Mouse (Mus musculus) ES-Bruce4 (cell line): ENCODE measurements around the gene Col26a1. TPM values are rescaled to one million over a fixed set of nuclear protein-coding genes. Genes with fewer than 3 reads are reported as not detected.

Source experiments
- H3K27ac ChIP-seq: 2 replicates; pipeline ENCODE4 v1.5.1; 2012; ENCODE audit warnings: low read length, inconsistent platforms; ENCODE audit not compliant: insufficient read depth
- H3K27me3 ChIP-seq: 2 replicates; pipeline ENCODE4 v1.6.1; 2012; ENCODE audit warnings: mild to moderate bottlenecking, low read length, inconsistent platforms; ENCODE audit not compliant: control insufficient read depth, poor library complexity, insufficient read depth, severe bottlenecking
- H3K36me3 ChIP-seq: 2 replicates; pipeline ENCODE4 v1.6.1; 2012; ENCODE audit warnings: inconsistent platforms, mild to moderate bottlenecking, low read length, moderate library complexity; ENCODE audit not compliant: control insufficient read depth, poor library complexity, insufficient read depth, severe bottlenecking
- H3K4me1 ChIP-seq: one replicate; pipeline ENCODE4 v1.8.1; 2011; ENCODE audit warnings: low read length; ENCODE audit not compliant: control insufficient read depth, insufficient read depth
- H3K4me3 ChIP-seq: 2 replicates; pipeline ENCODE4 v1.5.1; 2011; ENCODE audit warnings: low read depth, mild to moderate bottlenecking, low read length
- H3K9ac ChIP-seq: 2 replicates; pipeline ENCODE4 v1.6.1; 2012; ENCODE audit warnings: low read depth, mild to moderate bottlenecking, inconsistent platforms; ENCODE audit not compliant: poor library complexity, severe bottlenecking
- H3K9me3 ChIP-seq: replicated peaks from 2 replicates; pipeline ENCODE4 v1.6.1; 2012; ENCODE audit warnings: mild to moderate bottlenecking, low read length, inconsistent platforms; ENCODE audit not compliant: control insufficient read depth, poor library complexity, insufficient read depth, severe bottlenecking
- CTCF ChIP-seq: IDR thresholded peaks from one replicate; pipeline ENCODE4 v1.8.1; 2011; ENCODE audit warnings: low read depth, low read length
- EP300 ChIP-seq: IDR thresholded peaks from 2 replicates; pipeline ENCODE4 v1.6.1; 2011; ENCODE audit warnings: low read depth, low read length; ENCODE audit not compliant: insufficient read depth
- POLR2A ChIP-seq: IDR thresholded peaks from one replicate; pipeline ENCODE4 v1.8.1; 2011; ENCODE audit warnings: low read length; ENCODE audit not compliant: insufficient read depth
- polyA plus RNA-seq: library from polyadenylated mRNA; stranded (reverse); fragments of >200 nt; gene quantifications from 2 replicates; pipeline ENCODE4 v1.2.4, GENCODE M21; 2011; ENCODE audit warnings: low read depth; ENCODE audit not compliant: missing spikeins, insufficient read depth, insufficient read length

Col26a1 gene
- polyA plus RNA-seq, 1 experiment, result 2.2 TPM

DNA sequence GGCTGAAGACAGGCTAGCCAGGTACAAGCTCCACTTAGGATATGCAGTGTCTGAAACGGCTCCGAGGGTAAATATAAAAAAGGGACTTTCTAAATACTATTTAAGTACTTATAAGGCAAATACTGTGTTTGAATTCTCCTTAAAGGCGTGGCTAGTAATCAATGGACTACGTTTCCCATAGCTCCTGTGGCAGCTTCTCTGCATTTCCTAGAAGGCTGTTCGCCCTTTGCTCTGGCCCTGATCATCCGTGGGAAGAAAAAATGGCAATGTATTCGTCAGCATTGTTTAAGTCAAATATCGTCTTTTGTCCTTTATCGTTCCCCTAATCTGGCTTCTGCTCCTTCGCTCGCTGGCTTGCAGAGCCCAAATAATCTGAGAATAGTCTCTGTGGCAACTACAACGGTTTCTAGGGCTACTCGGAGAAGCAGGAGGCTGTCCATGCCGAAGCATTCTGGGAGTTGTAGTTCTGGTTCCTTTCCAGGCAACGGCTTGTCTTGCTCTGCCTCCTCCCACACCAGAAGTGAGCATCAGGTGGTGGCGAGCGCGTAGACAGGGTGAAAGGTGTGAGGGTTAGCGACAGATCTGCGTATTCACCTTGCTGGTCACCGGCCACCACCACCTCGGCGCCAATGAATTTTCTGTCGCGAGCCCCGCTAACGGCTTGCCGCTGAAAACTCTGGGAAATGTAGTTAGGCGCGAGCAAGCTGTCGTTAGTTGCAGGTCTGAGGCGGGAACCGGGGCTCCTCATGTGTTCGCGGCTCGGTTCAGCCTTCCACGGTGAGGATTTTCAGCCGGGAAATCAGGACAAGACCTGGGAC is 35.9 kb upstream of the Col26a1 start:
- no peaks in the 10 kb centered on the region for H3K36me3 ChIP-seq
- peak overlapping the region; percentile 71 for H3K4me3 ChIP-seq
- no peak for TF ChIP-seq EP300
- no peak for TF ChIP-seq CTCF
- no peak for TF ChIP-seq POLR2A
- H3K27me3 ChIP-seq, result no peaks in the 10 kb centered on the region
- H3K9me3 ChIP-seq, result no peaks in the 10 kb centered on the region
- no peak overlapping the region for H3K27ac ChIP-seq
- peak overlapping the region; percentile 54 for H3K9ac ChIP-seq
- peaks cover 7% of the 10 kb centered on the region for H3K4me1 ChIP-seq

DNA sequence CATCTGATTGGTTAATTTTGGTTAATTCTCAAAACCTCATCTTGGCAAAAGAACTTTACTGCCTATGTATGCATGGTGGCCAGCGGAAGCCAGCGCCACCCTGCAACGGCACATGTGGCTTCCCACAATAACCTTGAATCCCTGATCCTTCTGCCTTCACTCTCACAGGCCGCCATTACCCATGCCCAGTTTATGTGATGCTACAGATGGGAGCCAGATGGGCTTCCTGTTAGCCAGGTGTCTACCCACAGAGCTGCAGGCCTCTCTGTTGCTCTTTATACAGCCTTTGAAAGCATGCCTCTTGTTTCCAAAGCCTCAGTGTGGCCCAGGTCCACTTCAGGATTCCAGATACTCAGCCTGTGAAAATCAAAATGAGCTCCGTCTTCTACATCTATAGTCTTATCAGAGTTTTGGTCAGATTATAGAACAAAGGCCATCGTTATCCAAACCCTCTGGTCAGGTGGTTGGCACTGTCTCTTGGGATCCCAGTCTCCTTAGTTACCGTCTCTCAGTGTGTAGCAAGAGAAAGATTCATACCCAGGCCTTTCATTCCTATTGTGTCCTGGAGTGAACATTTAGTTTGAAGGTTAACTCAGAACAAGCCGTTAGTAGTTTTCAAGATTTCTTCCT is 34.7 kb upstream of the Col26a1 start:
- Histone ChIP-seq H3K4me3 (no peak overlapping the region), H3K27me3 (no peaks in the 10 kb centered on the region), H3K4me1 (peaks cover 3% of the 10 kb centered on the region), H3K36me3 (no peaks in the 10 kb centered on the region), H3K27ac (no peak overlapping the region), H3K9me3 (no peaks in the 10 kb centered on the region), H3K9ac (no peak overlapping the region)
- TF ChIP-seq EP300 (no peak), POLR2A (no peak), CTCF (no peak)

DNA sequence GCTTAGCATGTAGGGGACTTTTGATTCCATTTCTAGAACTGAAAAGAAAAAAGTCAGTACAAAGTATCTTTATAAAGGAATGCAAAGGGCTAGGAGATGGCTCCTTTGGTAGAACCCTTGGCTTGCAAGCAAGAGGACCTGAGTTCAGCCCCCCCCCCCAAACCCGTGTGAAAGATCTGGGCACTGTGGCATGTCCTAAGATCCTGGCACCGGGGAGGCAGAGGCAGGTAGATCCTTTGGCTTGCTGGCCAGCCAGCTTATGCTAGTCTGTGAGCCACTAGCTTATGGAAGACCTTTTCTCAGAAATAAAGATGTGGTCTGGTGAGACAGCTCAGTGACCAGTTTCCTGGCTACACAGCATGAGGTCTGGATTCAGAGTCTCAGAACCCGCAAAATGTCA is 31.2 kb upstream of the Col26a1 start:
- no peaks in the 10 kb centered on the region for H3K36me3 ChIP-seq
- TF ChIP-seq CTCF (no peak), POLR2A (no peak), EP300 (no peak)
- H3K27me3 ChIP-seq, result no peaks in the 10 kb centered on the region
- H3K4me3 ChIP-seq, result no peak overlapping the region
- no peaks in the 10 kb centered on the region for H3K9me3 ChIP-seq
- no peaks in the 10 kb centered on the region for H3K4me1 ChIP-seq
- no peak overlapping the region for H3K9ac ChIP-seq
- H3K27ac ChIP-seq, result no peak overlapping the region

DNA sequence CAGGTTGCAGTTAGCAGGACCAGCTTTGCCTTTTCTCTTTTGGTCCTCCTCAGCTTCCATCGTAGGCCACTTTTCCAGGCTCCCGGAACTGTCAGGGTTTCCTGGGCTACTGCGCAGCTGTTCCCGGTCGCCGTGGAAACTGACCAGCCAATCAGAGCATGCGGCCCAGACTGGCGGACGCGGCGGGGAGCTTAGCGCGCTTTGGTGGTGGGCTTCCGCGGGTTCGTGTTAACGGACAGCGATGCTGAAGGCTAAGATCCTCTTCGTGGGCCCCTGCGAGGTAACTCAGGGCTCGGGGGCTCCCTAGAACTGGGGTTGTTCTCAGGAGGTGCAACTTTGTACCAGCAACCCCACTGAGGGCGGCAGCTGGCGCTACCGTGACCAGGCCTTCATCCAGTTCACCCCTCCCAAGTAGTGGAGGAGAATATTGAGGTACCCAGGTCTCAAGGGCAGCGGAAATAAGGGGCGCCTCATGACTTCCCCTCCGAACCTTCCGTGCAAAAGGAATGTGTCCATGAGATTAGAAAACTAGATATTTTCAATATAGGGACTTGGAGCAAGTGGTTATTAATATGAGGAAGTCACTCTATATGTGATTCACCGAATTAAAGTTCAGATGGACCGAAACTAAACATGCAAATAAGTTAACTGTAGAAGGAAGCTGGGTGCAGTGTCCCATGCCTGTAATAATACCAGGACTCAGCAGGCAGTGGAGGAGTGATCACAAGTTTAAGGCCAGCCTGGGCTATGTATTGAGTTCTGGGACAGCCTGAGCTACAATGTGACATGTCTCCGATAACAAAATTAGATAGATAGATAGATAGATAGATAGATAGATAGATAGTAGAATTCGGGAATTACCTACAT is 25.2 kb upstream of the Col26a1 start, which contains the start of gene Ift22:
TSS of gene Ift22 (plus strand) at position 160 of the 867 bp plus-strand sequence.
- Histone ChIP-seq H3K9ac (peak within 1 kb of the TSS; percentile 25; the same call in 1 of the 2 replicates), H3K27ac (no peak within 1 kb of the TSS), H3K36me3 (no peaks in the 10 kb centered on the region), H3K4me3 (peak within 1 kb of the TSS; percentile 66), H3K9me3 (no peaks in the 10 kb centered on the region), H3K4me1 (no peaks in the 10 kb centered on the region), H3K27me3 (no peaks in the 10 kb centered on the region)
- TF ChIP-seq POLR2A, result no peak
- no peak for TF ChIP-seq EP300
- no peak for TF ChIP-seq CTCF

DNA sequence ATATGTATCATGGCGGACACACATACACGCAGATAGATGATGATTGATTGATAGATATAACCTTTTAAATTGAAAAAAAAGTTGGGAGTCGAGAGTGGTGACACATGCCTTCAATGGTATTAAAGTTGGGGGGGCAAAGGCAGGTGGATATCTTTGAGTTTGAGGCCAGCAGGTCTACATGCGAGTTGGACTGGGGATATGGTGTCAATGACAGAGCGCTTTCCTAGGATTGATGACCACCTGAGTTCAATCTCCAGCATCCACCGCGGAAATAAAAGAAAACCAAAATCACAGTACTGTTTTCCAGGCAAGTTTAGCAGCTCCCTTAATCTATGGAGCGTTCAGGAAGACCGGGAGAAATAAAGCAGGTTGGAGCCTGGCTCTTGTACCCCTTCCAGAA is 24.6 kb upstream of the Col26a1 start:
- H3K9me3 ChIP-seq, result no peaks in the 10 kb centered on the region
- H3K36me3 ChIP-seq, result no peaks in the 10 kb centered on the region
- H3K4me1 ChIP-seq, result no peaks in the 10 kb centered on the region
- peak overlapping the region; percentile 31 for H3K4me3 ChIP-seq
- no peak overlapping the region for H3K9ac ChIP-seq
- TF ChIP-seq EP300 (no peak), CTCF (no peak), POLR2A (no peak)
- H3K27ac ChIP-seq, result no peak overlapping the region
- H3K27me3 ChIP-seq, result no peaks in the 10 kb centered on the region

DNA sequence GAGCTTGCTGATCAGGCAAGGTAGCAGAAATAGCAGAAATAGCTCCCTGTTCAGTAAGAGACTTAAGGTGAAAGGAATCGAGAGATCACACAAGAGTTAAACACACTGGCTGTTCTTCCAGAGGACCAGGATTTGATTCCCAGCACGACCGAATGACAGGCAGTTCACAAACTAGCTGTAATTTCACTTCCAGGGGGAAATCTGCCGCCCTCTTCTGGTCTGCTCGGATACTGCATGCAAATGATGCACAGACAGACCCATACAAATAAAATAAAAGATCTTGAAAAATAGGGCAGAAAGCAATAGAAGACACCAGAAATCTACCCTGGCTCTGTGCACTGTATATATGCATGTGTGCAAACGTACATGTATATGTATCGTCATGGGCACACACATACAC is 22.6 kb upstream of the Col26a1 start:
- Histone ChIP-seq H3K27me3 (no peaks in the 10 kb centered on the region), H3K36me3 (no peaks in the 10 kb centered on the region), H3K9me3 (no peaks in the 10 kb centered on the region), H3K4me3 (no peak overlapping the region), H3K9ac (no peak overlapping the region), H3K4me1 (no peaks in the 10 kb centered on the region), H3K27ac (no peak overlapping the region)
- TF ChIP-seq EP300 (no peak), POLR2A (no peak), CTCF (peak; percentile 45)
